Mouse (Mus musculus): ENCODE measurements around the gene Ak4.

Gene Ak4

DNA sequence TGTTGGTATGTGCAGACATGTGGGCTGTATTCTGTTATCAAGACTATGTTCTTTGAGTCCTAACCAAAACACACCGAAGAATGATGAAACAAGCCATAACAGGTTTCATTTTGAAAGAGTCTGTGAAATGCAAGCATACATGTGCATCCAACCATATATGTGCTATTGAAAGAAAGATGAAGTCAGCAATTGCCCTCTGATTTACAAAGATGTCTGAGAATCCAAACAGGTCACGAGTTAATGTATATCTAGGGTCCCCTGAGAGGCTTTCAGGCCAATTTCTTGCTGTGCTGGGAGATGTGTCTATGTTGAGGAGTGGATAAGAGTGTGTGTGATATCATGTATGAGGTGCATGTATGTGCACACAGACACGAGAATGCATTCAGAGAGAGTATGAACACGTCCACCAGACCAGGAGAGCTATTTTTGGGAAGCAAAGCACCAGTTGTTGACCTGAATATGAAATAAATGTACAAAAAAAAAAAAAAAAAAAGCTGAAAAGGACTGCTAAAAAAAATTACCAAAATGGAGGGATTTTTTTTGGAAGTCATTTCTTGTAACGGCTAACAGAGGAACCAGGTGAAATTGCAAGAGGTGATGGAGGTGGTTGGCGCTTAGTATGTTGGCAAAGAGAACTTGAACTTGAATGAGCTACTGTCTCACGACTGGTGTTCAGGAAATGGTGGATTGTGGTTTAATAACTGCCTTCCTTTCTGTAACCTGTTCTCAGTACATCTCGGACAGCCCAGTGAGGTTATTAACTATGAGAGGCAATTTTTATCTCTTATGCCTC is 91.2 kb downstream of the Ak4 start:
- DNase-seq (ENCODE audit: extremely low spot score, low spot score): no peak

DNA sequence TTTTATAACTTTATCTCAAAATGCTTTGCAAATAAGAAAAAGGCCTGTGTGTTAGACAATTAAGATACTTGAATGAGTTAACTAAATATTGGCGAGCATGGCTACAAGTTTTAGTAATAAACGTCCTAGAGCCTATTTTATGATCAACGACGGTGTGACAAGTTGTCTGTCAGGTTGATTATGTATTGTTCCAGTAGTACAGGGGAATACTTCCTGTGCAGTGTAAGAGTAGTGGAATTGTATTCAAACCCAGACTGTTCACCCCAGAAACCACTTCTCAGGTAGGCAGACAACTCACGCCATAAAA is 91.8 kb downstream of the Ak4 start:
- DNase-seq (ENCODE audit: extremely low spot score, low spot score): no peak

DNA sequence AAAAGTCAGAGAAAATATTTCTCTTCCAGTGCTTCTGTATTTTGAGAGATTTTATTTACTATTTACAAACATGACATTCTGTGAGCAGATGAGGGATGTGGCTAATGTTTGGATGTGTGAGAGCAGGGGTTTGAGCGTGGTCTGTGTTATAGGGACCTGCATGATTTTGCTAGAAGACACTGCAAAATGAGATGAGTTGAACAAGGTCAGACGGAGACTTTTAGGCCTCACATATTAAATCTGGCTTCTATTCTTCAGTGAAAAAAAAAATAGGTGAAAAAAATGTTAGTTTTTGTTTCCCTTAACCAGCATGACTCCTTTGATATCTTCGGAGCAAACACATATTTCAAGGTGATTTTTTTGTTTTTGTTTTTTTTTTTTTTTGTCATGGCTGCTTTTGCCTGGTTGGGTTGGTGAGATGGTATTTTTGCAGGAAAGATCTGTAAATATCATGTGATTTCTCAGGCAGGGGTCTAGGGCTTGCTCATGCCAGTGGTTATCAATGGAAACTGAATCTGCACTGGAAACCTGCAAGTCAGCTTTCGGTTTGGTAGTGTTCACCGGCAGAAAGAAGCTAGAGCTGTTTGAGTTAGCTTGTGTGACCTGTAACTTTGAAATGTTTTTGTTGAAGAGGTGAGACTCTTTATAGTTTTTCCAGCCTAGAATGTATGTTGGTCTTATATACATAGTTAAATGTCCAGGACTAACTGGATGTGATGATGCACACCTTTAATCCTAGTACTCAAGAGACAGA is 92.9 kb downstream of the Ak4 start:
- no peak for DNase-seq (ENCODE audit: extremely low spot score, low spot score)

DNA sequence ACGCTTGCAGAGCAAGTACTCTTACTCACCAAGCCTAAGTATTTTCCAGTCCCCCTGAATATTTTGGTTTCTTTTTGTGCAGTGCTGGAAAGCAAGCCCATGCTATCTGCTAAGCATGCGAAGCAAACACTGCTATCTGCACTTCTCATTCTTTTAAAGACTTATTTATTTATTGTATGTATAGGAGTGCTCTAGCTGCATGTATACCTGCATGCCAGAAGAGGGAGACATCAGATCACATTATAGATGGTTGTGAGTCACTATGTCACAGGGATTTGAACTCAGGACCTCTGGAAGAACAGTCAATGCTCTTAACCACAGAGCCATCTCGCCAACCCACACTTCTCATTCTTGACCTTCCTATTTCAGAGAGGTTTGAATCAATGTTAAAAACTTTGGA is 94.2 kb downstream of the Ak4 start:
- no peak for DNase-seq (ENCODE audit: extremely low spot score, low spot score)

DNA sequence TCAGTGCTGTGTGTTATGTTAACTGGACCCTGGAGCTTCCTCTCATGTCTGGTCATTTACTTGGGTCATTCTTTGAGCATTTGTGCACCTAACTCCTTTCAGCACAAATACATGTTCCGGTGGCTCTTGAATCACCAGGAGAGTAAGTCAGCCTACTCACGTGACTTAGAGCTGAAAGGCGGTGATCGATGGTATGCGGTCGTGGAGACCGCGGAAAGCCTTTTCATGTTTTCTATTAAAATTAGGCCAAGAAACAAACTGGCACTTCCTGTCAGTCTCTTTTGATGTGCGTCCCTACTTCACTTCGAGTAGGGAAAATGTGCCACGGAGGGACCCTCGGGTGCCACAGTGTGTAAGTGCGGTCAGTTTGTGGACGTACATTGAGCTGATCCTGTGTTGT is 96.8 kb downstream of the Ak4 start:
- DNase-seq (ENCODE audit: extremely low spot score, low spot score): no peak
